Mouse (Mus musculus) MEL-GATA-1-ER (cell line): ENCODE data around the gene Runx1.
A peak's percentile ranks its signal among the peaks of the same experiment; 100 is the strongest.

Experiments
- DNase-seq: peaks from one replicate; pipeline ENCODE4 v3.0.0-alpha.2; 2012; ENCODE audit warnings: low read depth; ENCODE audit errors: extremely low read depth

The Runx1 gene

DNA sequence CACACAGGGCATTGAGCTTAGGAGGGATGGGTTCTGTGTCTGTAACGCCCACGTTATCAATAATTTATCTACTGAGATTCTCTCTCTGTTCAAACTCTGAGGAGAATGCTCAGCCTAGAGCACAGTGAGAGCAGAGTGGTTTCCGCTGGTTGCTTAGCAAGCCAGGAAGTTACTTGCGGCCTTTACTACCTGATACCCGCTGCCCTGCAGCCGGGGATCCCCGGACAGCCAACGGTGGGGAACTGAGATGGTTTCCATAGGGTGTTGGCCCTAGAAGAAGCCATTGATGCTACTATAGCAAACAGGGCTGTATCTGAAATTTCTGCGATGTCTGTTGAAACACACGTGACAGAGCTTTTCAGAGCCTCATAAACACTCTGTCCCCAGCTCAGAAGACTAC, 250.2 kb downstream of the Runx1 start:
- DNase-seq = no peak

DNA sequence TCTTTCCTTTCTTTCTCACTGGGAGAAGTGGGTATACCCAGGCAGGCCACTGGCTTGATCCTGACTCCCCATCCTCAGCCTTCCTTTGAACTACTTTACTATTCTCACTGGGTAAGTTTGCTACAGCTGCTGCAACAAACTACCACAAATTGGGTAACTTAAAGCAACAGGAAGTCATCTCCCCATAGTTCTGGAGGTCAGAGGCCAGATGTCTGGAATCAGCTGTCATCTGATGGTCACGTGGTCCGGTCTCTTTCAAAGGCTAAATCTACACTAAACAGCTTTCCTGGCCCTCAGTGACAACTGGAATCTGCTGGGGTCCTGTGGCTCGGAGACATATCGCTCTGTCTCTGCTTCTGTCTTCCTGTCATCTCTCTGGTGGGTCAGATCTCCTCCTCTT, 252.8 kb downstream of the Runx1 start:
- DNase-seq = no peak

DNA sequence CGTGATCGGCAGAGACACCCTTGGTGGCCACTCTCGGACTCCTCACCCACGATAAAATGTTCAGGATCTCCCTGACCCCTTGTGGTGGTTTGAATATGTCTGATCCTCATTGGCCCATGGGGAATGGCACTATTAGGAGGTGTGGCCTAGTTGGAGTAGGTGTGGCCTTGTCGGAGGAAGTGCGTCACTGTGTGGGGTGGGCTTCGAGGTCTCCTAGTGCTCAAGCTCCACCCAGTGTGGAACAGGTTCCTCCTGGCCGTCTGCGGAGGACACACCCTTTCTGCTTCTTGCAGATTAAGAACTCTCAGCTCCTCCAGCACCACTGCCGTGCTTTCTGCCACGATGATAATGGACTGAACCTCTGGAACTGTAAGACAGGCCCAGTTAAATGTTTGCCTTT, 254.7 kb downstream of the Runx1 start:
- DNase-seq = no peak

DNA sequence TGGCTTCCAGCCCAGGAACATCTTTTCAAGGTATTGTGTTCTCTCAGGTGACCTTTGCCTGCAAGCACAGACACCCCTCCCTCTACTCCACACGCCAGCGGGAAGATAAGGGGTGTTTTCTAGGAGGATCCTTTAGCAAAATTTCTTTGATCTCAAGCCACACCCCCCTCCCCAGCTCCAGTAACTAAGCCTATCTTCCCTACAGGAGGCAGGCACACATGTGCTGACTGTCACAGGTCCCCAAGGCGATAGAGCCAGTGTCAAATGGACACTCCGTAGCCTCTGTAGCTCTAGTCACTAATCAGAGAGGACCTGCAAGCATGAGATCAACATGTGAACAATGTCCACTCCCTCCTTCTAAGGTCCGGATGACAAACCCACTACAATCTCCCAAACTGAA, 259.8 kb downstream of the Runx1 start:
- no peak for DNase-seq

DNA sequence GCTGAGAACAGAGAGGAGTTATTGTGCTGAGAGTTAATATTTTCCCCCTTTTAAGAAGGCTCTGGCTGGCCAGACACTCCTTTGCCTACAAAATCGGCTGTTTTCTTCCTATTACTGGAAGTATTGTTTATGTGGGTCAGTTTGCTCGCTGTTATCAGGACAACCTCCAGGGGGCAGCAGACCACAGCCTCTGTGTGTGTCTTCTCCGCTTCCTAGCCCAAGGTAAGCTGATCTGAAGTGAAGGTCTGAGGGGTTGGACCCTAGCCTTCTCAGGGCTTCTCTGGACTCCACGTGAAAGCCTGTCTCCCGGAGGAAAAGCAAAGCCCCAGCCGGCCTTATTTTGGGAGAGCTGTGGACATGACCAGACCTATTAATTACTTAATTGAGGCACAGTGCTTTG, 260.2 kb downstream of the Runx1 start:
- no peak for DNase-seq

DNA sequence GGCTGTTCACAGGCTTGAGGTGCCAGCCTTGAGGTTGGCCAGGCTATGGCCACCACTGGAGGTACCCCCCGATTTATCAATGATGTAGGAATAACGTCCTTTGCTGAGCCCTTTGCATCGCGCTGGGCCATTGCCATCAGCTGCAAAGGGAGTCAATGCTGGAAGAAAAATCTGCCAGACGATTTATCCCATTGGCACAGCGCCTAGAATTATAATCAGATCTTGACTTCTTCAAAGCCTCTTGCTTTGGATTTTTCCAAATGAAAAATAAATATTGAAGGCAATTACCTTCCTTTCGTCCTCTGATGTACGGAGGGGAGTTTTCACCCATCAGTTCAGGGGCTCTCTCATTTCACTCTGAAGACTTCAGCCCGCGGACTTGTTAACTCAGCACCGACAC, 260.7 kb downstream of the Runx1 start:
- no peak for DNase-seq

DNA sequence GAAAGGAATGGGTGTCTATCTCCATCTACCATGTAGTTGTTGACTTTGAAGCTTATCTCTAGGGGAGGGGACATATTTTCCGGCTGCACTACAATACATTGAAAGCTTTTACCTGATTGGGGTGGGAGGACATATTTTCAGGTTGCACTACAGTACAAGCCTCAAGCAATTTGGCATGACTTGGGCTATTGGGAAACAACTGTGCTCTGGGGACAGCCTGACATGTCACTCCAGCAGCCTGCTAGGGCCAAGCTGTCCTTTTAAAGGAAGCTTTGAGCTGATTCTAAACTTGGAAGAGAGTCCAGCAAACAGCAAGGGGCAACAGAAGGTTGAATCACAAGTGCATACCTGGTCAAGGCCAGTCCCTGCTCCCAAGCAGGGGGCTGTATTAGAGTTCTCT, 270.9 kb downstream of the Runx1 start:
- DNase-seq = no peak

DNA sequence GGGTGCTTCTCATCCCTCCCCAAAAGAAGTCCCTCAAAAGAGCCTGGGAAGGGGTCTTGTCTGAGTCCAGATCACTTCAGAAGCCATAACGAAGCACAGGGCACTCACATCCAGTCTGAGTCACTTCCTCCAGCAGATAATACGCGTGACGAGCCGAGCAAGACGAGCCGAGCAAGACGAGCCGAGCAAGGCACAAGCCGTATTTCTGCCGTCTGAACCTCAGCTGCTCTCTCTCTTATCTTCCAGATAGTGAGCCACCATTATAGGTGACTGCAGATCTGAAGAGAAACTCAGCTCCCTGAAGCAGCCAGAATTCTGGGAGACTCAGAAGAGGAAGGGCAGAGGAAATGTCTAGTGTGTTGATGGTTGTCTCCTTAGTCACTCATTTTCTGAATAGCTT, 273.1 kb downstream of the Runx1 start:
- DNase-seq = peak; percentile 36

DNA sequence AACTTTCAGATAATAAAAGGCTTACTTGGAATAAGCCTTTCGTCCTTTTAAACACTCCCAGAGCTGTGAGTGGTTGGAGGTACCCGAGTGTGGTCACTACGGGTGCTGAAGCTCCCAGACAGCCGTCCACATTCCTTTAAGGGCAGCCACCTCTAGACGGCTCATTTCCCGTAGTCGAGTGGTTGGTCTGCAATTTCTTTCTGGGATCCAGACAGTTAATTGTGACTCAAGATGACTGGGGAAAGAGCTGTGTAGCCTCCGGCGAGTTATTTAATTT, 273.9 kb downstream of the Runx1 start:
- DNase-seq = no peak
